Mouse (Mus musculus) yolk sac, embryonic 10.5 days (tissue): ENCODE data around the gene Tff2.
A peak's percentile ranks its signal among the peaks of the same experiment; 100 is the strongest.

ENCODE experiments used
- DNase-seq: peaks from one replicate; pipeline ENCODE4 v3.0.0-alpha.2; 2017; ENCODE audit warnings: low spot score

Tff2 gene

GRCm38 (mm10) chr17:31144040-31145037 lies at the start of gene Tff2:
Tff2 (minus strand) TSS chr17:31144282.
- DNase-seq, result no peak

GRCm38 (mm10) chr17:31193360-31193759 lies 49.3 kb upstream of the Tff2 start:
- DNase-seq, result no peak

GRCm38 (mm10) chr17:31192663-31193062 lies 48.6 kb upstream of the Tff2 start:
- no peak for DNase-seq

- no peak for DNase-seq
Observed at GRCm38 (mm10) chr17:31191825-31192224, 47.7 kb upstream of the Tff2 start.

DNA sequence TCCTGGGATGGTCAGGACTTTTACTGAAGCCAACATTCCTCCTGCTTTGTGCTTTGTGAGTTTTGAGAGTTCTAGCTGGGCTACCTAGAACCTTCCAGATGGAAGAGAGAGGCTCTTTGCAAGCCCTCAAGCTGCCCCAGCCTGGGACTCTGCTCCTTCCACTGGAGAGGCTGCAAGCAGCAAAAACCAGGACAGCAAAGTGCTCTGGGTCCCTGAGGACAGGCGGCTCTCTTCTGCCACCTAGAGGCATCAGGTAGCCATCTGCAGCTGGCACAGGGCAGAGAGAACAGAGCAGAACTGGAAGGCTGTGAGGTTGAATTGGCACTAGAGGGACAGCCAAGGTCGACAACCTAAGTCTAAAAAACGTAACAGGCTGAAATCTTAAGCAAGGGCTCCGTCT lies 43.3 kb upstream of the Tff2 start:
- DNase-seq, result peak; percentile 50

DNA sequence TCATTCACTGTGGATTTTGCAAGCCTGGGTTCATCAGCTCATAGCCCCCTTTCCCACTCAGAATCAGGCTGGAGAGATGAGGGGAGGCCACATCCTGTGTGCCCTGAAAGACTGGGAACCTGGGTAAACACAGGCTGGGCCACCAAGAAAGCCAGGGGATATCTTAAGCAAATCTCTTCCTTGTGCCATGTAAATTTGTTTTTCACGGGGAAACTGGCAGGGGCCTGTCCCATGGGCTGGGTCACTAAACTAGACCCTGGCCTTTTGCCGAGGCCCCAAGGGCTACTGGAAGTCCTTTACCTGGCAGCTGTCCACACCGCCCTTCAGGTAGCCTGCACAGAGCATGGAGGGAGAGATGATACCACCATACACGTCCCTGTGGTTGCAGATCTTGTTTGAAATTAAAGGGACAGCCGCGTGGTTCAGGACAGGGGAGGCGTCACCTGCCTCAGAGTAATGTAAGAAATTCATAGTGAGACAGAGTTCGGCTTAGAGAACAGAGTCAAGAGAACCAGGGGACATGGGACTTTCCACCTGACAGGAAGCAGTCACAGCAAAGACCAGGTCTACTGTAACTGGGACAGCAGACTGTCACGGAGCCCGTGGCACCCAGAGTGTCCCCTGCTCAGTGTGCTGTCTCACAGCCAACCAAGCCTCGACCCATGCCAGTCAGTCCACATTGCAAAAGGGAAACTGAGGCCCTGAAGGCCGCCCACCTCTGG lies 40.3 kb upstream of the Tff2 start:
- DNase-seq, result no peak

DNA sequence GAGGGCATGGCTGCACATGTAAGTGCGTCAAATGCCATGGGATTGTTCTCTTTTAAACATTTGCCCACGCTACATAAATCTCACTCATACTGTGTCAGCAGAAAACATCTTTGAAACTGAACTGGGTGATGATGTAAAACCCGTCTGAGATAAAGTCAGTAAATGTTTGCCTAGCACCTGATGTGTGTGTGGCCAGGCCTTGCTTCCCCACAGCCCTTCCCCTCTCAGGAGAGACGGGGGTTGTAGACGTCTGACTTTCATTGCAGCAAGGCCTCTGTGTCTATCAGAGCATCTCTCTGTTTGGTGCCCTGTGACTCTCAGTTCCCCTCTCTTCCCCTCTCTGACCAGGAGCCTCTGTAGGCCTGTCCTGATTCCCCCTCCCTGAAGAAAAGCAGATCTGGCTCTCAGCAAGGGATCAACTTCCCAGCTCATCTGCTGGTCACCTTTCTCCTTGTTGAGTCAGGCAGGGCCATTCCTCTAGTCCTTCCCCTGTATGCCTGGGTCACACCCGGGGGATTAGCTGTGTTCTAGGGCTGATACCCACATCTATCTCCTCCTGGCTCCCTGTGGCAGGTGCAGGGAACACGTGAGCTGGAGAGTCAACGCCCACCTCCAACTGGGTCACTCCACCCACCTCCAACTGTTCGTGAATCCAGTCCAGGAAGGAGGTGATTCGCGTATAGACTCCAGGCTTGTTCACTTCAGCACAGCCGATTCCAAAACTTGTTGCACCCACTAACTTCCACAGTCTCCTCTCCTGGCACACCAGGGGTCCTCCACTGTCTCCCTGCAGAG lies 39.3 kb upstream of the Tff2 start:
- DNase-seq, result peak; percentile 59

DNA sequence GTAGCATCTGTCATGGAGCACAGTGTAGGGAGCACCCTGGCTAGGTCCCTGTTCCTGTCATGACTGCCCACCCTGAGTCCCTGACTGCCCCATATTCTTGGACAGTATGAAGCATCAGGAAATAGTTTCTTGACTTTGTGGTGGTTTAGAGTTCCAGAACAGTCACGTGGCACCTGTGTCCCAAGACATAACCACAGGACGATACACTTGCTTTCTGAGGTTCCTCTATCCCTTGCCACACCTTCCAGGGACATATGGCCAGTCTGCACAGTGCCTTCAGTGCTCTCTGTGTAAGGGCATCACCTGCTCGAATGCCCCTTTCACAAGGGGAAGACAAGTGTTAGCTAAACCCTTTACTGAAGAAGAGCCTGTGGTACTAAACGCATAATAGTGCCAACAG lies 37.4 kb upstream of the Tff2 start:
- no peak for DNase-seq

DNA sequence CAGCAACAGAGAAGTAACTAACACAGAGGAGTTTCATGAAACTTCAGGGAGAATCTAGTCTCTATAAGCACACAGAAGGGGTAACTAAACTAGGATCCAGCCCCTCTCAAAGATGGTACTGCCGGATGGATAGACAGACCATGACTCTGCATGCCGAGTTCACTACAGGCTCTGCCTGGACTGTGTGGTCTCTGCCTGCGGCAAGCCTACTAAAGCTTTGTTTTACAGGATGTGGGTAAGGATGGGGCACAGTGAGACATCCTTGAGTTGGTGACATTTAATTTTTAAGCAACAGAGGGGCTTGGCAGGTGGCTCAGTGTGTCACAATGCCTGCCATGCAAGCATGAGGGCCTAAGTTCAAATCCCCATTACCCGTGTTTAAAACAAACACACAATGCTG lies 32.2 kb upstream of the Tff2 start:
- DNase-seq, result no peak

DNA sequence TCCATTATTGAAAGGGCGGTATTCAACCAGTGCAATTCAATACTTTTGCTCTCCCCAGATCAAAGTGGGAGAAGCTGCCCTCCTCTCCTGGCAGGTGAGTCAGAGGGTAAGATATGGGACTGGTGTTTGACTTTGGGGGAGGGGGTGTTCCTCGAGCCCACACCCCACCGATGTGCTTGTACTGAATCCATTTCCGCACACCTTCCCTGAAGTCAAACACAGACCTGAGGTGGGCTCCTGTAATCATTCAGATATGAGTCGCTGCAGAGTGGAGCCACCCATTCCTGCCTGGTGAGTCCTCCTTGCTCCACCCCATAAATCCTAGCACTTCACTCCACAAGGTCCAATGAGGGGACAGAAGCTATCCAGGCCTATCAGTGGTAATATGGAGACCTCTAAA lies 25.7 kb upstream of the Tff2 start:
- DNase-seq, result no peak

DNA sequence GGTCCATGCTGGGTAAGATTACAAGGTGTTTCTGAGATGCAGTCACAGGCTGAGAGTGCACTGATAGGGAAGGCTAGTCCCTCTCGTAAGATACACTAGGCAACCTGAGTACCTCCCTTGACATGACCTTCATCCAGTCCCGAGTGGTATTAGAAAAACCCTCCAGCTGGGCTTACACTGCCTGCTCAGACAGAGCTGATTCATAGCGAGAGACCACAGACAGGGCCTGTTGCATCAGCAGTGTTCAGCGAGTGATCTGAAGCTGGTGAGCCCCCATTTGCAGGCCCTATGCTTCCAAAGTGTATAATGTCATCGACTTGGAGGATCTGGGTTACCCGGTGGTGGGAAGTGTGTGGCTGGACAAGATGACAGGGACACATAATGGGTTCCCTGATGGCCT lies 21.0 kb upstream of the Tff2 start, which contains the start of gene Tff1:
Gene Tff1 (minus strand): TSS at position 151 of the 400 bp plus-strand sequence.
- DNase-seq, result no peak

DNA sequence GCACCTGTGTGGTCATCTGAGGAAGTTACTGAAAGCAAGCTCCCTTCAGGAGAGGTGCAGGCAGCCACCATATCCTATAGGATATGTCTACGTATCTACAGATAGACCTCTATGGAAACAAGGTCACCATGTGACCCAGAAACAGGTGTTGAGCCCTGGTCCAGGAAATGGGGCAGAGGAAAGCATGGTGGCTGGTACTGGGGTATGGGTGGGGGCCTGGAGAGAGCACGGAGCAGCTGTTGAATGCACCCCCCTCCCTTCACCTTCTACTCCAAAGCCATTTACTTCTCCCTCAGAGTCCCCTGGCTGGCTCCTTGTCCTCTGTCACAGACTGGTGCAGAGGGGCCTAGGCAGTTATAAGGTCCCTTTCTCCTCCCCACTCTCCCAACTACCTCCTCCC lies 19.7 kb upstream of the Tff2 start:
- no peak for DNase-seq

GRCm38 (mm10) chr17:31162607-31163006 lies 18.5 kb upstream of the Tff2 start:
- DNase-seq, result no peak

- DNase-seq, result no peak
Observed at GRCm38 (mm10) chr17:31160291-31160690, 16.2 kb upstream of the Tff2 start.

GRCm38 (mm10) chr17:31157921-31158320 lies 13.8 kb upstream of the Tff2 start:
- no peak for DNase-seq

- no peak for DNase-seq
Observed at GRCm38 (mm10) chr17:31153785-31154184, 9.7 kb upstream of the Tff2 start.

GRCm38 (mm10) chr17:31152966-31153499 lies 9.0 kb upstream of the Tff2 start:
- DNase-seq, result peak; percentile 60

GRCm38 (mm10) chr17:31152512-31152911 lies 8.4 kb upstream of the Tff2 start:
- peak; percentile 82 for DNase-seq

GRCm38 (mm10) chr17:31145998-31146397 lies 1.9 kb upstream of the Tff2 start:
- no peak for DNase-seq

DNA sequence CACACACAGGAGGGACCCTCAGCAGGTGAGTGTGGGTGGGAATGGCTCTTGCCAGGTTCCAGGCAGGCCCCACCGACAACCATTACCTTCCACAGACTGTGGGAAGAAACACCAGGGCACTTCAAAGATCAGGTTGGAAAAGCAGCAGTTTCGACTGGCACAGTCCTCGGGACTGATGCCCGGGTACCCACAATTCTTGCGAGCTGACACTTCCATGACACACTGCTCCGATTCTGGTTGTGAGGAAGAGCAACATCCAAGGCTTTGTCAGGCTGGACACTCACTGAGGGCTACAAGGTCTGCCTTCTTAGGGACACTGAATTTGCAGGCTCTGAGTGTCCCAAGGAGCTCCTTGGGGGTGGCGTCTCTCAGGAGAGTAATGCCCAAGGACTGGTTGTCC lies 2.0 kb downstream of the Tff2 start:
- no peak for DNase-seq

DNA sequence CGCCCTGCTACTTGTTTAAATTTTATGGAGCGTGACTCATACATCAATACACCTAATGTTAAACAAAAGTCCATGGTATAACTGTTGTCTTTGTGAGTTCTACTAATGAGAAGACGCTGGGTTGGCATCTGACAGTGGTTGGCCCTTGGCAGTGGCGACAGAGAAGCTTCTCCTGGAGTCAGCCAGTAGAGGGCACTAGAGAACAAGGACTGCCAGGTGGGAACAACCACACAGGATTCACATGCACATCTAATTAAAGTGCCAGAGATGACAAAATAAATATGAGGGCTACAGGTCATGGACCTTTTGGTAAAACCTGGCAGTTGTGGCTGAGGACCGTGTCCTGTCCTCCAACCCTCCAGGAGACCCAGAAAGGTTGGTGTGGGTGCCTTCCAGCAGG lies 5.7 kb downstream of the Tff2 start:
- peak; percentile 35 for DNase-seq

GRCm38 (mm10) chr17:31136821-31137220 lies 7.3 kb downstream of the Tff2 start:
- no peak for DNase-seq
